Mouse (Mus musculus) left cerebral cortex, postnatal 10 days (tissue): ENCODE data around the gene Pold4. TPM values are rescaled to one million over a fixed set of nuclear protein-coding genes. Genes with fewer than 3 reads are reported as not detected.
"Not testable (repeated sequence)": the region's sequence is repeated elsewhere in the genome, so short reads cannot be mapped to it uniquely, and the experiment has no call there.

Source experiments
- DNase-seq, 2 experiments: peaks; one replicate each; pipeline ENCODE4 v3.0.0; 2021 to 2022; ENCODE audit warnings: low spot score in 2 of 2, mixed read lengths in 1 of 2; ENCODE audit errors: extremely low spot score in 1 of 2
- intact Hi-C: fragments of 180-260 bp; cut with DNase I; formaldehyde crosslinking; loops from one replicate; pipeline ENCODE4 v1.15.1; 2025
- total RNA-seq, 2 experiments: library from RNA; stranded (reverse); gene quantifications; 2 replicates each; pipeline ENCODE4 v1.2.3; 2021

Gene Pold4
- total RNA-seq, 2 experiments from 2014 or later = 12.8 to 16.2 TPM

DNA sequence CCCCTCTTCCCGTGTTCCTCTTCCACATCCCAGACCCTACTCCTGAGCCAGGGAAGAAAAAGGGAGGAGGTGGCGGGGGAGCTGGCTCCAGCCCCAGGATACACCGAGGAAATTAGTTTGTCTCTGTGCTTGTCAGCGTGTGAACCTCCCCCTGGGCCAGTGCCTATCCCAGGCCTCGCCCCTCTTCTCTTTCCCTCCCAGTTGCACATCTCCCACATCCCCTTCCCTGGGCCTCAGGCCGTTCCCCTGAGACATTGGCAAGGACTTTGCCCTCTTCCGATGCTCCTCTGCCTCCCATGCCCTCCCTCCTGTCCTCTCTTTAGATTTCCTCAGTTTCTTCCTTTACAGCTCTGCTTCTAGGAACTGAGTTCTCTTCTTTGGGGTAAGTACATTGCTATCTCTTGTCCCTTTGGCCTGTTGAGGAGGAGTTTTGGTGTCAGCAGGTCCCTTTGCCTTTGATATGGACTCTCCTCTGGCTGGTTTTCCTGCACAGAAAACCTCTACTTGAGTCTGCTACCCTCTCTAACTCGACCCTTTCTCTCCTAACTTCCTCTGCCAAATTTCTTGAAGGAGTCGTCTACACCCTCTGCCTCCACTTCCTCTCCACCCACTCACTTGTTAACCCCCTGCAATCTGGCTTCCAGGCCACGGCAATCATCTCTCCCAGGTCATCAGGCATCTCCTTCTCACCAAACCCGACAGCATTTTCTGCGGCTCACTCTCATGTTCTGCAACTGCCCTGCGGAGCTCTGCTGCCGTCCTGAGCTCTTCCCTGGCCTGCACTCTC is 10.5 kb upstream of the Pold4 start:
- intact Hi-C loops = loop anchor here (10.0 kb wide), 3 partner anchors 116 to 276 kb away; partner anchors contain the start of gene Ndufv1
- DNase-seq = no peak

- intact Hi-C loops = loop anchor here (10.0 kb wide), 3 partner anchors 117 to 277 kb away; partner anchors contain the start of gene Ndufv1
- peak in 1 of 2 experiments; percentile 43 for DNase-seq
Measured at GRCm38 (mm10) chr19:4222165-4222564, 9.5 kb upstream of the Pold4 start.

DNA sequence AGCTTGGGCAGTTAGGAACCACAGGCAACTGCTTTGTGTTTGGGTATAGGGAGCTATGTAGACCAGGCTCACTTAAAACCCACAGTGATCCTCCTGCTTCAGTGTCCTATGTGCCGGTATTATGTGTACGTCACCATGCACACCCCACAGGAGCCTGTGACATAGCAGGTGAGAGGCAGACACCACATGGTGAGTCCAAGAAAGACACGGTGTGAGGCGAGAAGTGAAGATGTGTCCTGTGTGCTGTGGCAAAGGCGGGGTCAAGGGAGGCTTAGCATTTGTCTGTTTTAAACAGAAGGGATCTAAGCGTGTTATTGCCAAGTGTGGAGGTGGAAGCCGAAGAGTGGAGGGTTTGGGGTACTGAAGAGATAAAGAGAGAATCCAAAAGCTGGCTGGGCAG is 4.9 kb upstream of the Pold4 start:
- no peak for DNase-seq
- intact Hi-C loops = loop anchor here (10.0 kb wide), 3 partner anchors 122 to 282 kb away; partner anchors contain the start of gene Ndufv1

- intact Hi-C loops = loop anchor here (10.0 kb wide), 3 partner anchors 123 to 283 kb away; partner anchors contain the start of gene Ndufv1
- DNase-seq = no peak
Measured at GRCm38 (mm10) chr19:4227446-4227845, 4.3 kb upstream of the Pold4 start.

DNA sequence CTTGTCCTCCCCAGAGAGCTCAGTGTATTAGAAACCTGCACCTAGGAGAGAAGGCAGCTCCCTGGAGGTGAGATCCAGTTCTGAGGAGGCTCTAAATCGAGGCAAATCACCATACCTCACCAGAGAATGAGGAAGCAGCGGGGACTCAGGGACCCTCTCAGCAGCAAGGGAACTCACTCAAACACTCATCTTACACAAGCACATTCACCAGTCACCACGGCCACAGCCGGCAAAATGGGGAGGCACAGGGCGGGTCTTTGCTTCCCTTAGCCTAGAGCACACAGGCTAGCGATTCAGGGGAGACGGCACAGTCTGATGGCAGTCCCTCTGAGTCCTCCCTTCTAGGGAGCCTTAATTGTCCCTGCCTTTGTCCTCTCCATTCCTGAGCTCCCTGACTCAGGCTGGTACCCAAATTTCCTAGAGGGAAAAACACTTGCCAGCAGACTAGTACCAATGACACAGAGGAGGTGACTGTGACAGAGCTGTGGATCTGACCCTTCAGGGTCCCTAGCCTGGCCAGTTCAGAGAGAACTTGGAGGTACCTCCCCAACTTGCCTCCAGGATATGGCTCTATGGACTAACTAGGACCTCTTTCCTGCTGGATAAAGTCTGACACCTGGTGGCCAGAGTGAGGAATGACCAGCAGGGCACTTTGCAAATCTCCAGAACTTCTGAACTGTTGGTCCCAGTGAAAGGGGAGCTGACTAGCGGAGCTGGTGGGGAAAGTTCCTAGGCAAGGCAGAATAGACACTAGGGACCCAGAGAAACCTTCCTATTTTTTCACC is 3.6 kb upstream of the Pold4 start:
- DNase-seq = peak; percentile 70 to 75
- intact Hi-C loops = loop anchor here (2.0 to 10.0 kb wide), 4 partner anchors 21 to 283 kb away; partner anchors contain the start of gene Ndufv1

GRCm38 (mm10) chr19:4228891-4229290 is 2.8 kb upstream of the Pold4 start:
- intact Hi-C loops = loop anchor here (2.0 to 10.0 kb wide), 4 partner anchors 22 to 284 kb away; partner anchors contain the start of gene Ndufv1
- no peak for DNase-seq

GRCm38 (mm10) chr19:4229451-4230076 is 2.1 kb upstream of the Pold4 start:
- intact Hi-C loops = loop anchor here (2.0 to 10.0 kb wide), 4 partner anchors 23 to 285 kb away; partner anchors contain the start of gene Ndufv1
- peak in 1 of 2 experiments; percentile 54 for DNase-seq

DNA sequence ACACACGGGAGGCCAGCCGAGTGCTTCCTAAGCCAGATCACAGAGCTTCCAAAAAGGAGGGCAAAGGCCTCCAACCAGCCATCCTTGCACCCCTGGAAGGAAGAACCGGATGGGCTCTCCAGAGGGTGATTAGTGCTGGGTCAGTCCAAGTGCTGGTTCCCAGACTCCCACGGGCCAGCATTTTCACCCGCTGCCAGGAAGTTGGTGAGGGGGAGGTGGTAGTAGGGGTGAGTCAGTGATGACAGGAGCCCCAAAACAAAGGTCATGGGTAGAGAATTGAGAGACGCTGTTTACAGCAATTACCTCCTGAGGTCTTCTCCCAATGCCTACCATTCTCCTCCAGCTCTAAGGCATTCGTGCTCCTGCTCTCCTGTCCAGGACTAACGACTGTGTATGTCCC is 1.3 kb upstream of the Pold4 start:
- intact Hi-C loops = no loop called here

DNA sequence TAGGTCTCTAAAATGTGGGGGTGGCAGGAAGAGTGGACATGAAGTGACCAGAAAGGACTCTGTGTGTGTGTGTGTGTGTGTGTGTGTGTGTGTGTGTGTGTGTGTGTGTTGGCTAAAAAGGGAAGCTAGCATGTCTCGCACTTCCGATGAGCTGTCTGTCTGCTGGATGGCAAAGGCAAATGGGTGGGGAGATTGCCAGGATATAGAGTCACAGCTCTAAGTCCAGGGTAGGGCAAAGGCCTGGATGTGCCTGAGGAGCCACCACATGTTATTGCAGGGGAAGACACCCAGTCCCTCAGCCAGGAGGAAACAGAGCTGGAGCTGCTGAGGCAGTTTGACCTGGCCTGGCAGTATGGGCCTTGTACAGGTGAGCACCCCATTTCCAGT is 480 bp downstream of the Pold4 start:
- DNase-seq = no peak
- intact Hi-C loops = no loop called here

More for the DNA sequence above, 1.3 kb upstream of the Pold4 start:
- DNase-seq = no peak

GRCm38 (mm10) chr19:4232651-4233050 is 952 bp downstream of the Pold4 start:
- intact Hi-C loops = no loop called here
- no peak for DNase-seq

DNA sequence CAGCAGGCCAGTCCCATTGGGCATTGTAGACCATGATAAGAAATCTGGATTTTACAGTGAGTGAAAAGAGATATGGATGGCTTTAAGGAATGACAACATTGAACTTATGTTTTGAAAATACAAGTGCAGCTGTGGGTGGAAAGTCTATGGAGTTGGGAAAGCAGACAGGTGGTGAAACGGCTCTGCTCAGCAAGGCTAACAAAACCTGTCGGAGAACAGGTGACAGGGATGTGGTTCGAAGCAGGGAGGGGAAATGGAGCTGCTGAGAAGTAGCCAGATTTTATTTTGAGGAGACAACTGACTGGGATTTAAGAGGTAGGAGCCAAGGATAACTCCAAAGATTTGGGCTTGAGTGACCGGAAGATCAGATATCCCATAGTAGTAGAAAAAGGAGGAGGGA is 2.8 kb downstream of the Pold4 start:
- DNase-seq = no peak

GRCm38 (mm10) chr19:4240247-4240668 is 8.6 kb downstream of the Pold4 start:
- intact Hi-C loops = no loop called here
- no peak for DNase-seq

More for the DNA sequence above, 2.8 kb downstream of the Pold4 start:
- intact Hi-C loops = no loop called here

- intact Hi-C loops = no loop called here
- no peak for DNase-seq
Measured at GRCm38 (mm10) chr19:4242416-4242815, 10.7 kb downstream of the Pold4 start.

DNA sequence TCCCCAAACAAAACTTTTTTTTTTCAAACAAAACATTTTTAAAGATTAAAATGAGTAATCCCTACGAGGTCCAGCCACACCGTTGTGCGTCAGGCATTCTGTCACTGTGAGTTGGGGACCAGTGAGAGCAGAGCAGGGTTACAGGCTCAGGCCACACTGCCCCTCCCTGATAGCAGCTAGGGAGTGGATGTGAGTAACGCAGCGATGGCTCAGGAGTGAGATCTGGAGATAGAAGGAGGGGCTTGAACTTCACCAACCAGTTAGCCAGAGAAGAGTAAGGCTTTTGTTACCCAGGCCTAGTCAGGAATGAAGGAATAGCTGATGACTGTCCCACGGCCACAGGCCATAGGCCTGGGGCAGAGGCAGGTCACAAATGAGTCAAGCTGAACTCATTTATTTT is 13.1 kb downstream of the Pold4 start:
- DNase-seq = no peak
- intact Hi-C loops = no loop called here

- intact Hi-C loops = no loop called here
- DNase-seq = no peak
Measured at GRCm38 (mm10) chr19:4247010-4247409, 15.3 kb downstream of the Pold4 start.

GRCm38 (mm10) chr19:4248683-4249082 is 17.0 kb downstream of the Pold4 start:
- DNase-seq, intact Hi-C loops: not testable (repeated sequence)

GRCm38 (mm10) chr19:4254230-4254629 is 22.5 kb downstream of the Pold4 start:
- intact Hi-C loops = loop anchor here (10.0 kb wide), 1 partner anchor 191 kb away; no protein-coding TSS in a partner anchor
- no peak for DNase-seq

GRCm38 (mm10) chr19:4255583-4256162 is 24.0 kb downstream of the Pold4 start:
- DNase-seq = no peak
- intact Hi-C loops = loop anchor here (2.0 to 10.0 kb wide), 2 partner anchors 51 to 189 kb away; partner anchors contain the start of gene Grk2
